Mouse (Mus musculus): ENCODE data around the gene Zfp82. TPM values are rescaled to one million over a fixed set of nuclear protein-coding genes. Genes with fewer than 3 reads are reported as not detected.

Zfp82 gene
- polyA plus RNA-seq, 2 experiments: 0.50 to 1.2 TPM

- WGBS (ENCODE audit: insufficient replicate concordance): 62% methylated on average over 9 of the region's 9 CpGs
These were observed 20.0 kb upstream of the Zfp82 start for GRCm38 (mm10) chr7:30092666-30093065.

GRCm38 (mm10) chr7:30090970-30091585 lies 18.4 kb upstream of the Zfp82 start:
- Histone ChIP-seq H3K4me2 (ENCODE audit: low read depth) (peak overlapping the region; percentile 97), H3K36me3 (replicated peaks; ENCODE audit: control insufficient read depth, insufficient read depth, low read depth) (no peaks in the 10 kb centered on the region), H3K4me3 (ENCODE audit: insufficient read depth in 1 of 2, low read depth in 2 of 2, low read length in 2 of 2) (peak overlapping the region; percentile 58 to 70), H3K27me3 (ENCODE audit: control insufficient read depth, insufficient read depth, low read length) (no peaks in the 10 kb centered on the region), H3K9me3 (ENCODE audit: control insufficient read depth, low read length) (no peaks in the 10 kb centered on the region), H3K27ac (peak overlapping the region; percentile 70), H3K9ac (replicated peaks) (peak overlapping the region; percentile 53), H3K4me1 (replicated peaks; ENCODE audit: control insufficient read depth in 2 of 2, insufficient read depth in 2 of 2, low read length in 1 of 2) (peaks cover 17 to 20% of the 10 kb centered on the region in 2 experiments)
- TF ChIP-seq EP300 (IDR thresholded peaks at IDR 0.05; ENCODE audit: low read depth) (no peak), CTCF (IDR thresholded peaks at IDR 0.05; ENCODE audit: low read depth) (peak; percentile 60)
- DNase-seq (ENCODE audit: low read depth in 3 of 3, low spot score in 3 of 3) (peak in 1 of 3 experiments; percentile 60), ATAC-seq (ENCODE audit: insufficient read depth) (no peak)
- 6% methylated on average over 9 of the region's 9 CpGs for WGBS (ENCODE audit: insufficient replicate concordance)

More at GRCm38 (mm10) chr7:30092666-30093065, 20.0 kb upstream of the Zfp82 start:
- no peak overlapping the region for H3K4me3 ChIP-seq (ENCODE audit: insufficient read depth in 1 of 2, low read depth in 2 of 2, low read length in 2 of 2)
- ATAC-seq (ENCODE audit: insufficient read depth) (no peak), DNase-seq (ENCODE audit: low read depth in 3 of 3, low spot score in 3 of 3) (no peak)
- H3K9ac ChIP-seq (replicated peaks): no peak overlapping the region
- no peaks in the 10 kb centered on the region for H3K27me3 ChIP-seq (ENCODE audit: control insufficient read depth, insufficient read depth, low read length)
- no peak overlapping the region for H3K4me2 ChIP-seq (ENCODE audit: low read depth)
- no peaks in the 10 kb centered on the region for H3K36me3 ChIP-seq (replicated peaks; ENCODE audit: control insufficient read depth, insufficient read depth, low read depth)
- H3K27ac ChIP-seq: no peak overlapping the region
- TF ChIP-seq CTCF (IDR thresholded peaks at IDR 0.05; ENCODE audit: low read depth) (no peak), EP300 (IDR thresholded peaks at IDR 0.05; ENCODE audit: low read depth) (no peak)
- no peaks in the 10 kb centered on the region for H3K9me3 ChIP-seq (ENCODE audit: control insufficient read depth, low read length)
- peaks cover 17 to 23% of the 10 kb centered on the region in 2 experiments for H3K4me1 ChIP-seq (replicated peaks; ENCODE audit: control insufficient read depth in 2 of 2, insufficient read depth in 2 of 2, low read length in 1 of 2)

GRCm38 (mm10) chr7:30090092-30090969 lies 17.6 kb upstream of the Zfp82 start, which contains the start of the genes Gm26920 and Zfp566:
TSS of gene Gm26920 (minus strand) at chr7:30090410.
TSS of gene Zfp566 (minus strand) at chr7:30090527.
- Histone ChIP-seq H3K4me2 (ENCODE audit: low read depth) (peak within 1 kb of the TSS; percentile 97), H3K4me1 (replicated peaks; ENCODE audit: control insufficient read depth in 2 of 2, insufficient read depth in 2 of 2, low read length in 1 of 2) (peaks cover 12 to 16% of the 10 kb centered on the region in 2 experiments), H3K9ac (replicated peaks) (peak within 1 kb of the TSS; percentile 75), H3K4me3 (ENCODE audit: insufficient read depth in 1 of 2, low read depth in 2 of 2, low read length in 2 of 2) (peak within 1 kb of the TSS; percentile 58 to 70), H3K36me3 (replicated peaks; ENCODE audit: control insufficient read depth, insufficient read depth, low read depth) (no peaks in the 10 kb centered on the region), H3K27me3 (ENCODE audit: control insufficient read depth, insufficient read depth, low read length) (no peaks in the 10 kb centered on the region), H3K9me3 (ENCODE audit: control insufficient read depth, low read length) (no peaks in the 10 kb centered on the region), H3K27ac (peak within 1 kb of the TSS; percentile 70)
- WGBS (ENCODE audit: insufficient replicate concordance): under 1% methylated on average over 40 of the region's 40 CpGs
- peak; percentile 91 for ATAC-seq (ENCODE audit: insufficient read depth)
- peak; percentile 96 to 99 (median 97) for DNase-seq (ENCODE audit: low read depth in 3 of 3, low spot score in 3 of 3)
- no peak for TF ChIP-seq CTCF (IDR thresholded peaks at IDR 0.05; ENCODE audit: low read depth)
- TF ChIP-seq EP300 (IDR thresholded peaks at IDR 0.05; ENCODE audit: low read depth): peak; percentile 76

- Histone ChIP-seq H3K4me3 (ENCODE audit: insufficient read depth in 1 of 2, low read depth in 2 of 2, low read length in 2 of 2) (peak overlapping the region; percentile 42 to 58; a peak in 3 of 4 replicates), H3K27me3 (ENCODE audit: control insufficient read depth, insufficient read depth, low read length) (no peaks in the 10 kb centered on the region), H3K27ac (no peak overlapping the region), H3K4me2 (ENCODE audit: low read depth) (peak overlapping the region; percentile 97), H3K9me3 (ENCODE audit: control insufficient read depth, low read length) (no peaks in the 10 kb centered on the region), H3K4me1 (replicated peaks; ENCODE audit: control insufficient read depth in 2 of 2, insufficient read depth in 2 of 2, low read length in 1 of 2) (peaks cover 12 to 16% of the 10 kb centered on the region in 2 experiments), H3K36me3 (replicated peaks; ENCODE audit: control insufficient read depth, insufficient read depth, low read depth) (no peaks in the 10 kb centered on the region), H3K9ac (replicated peaks) (peak overlapping the region; percentile 75)
- TF ChIP-seq CTCF (IDR thresholded peaks at IDR 0.05; ENCODE audit: low read depth): no peak
- TF ChIP-seq EP300 (IDR thresholded peaks at IDR 0.05; ENCODE audit: low read depth): no peak
- 21% methylated on average over 6 of the region's 6 CpGs for WGBS (ENCODE audit: insufficient replicate concordance)
- no peak for DNase-seq (ENCODE audit: low read depth in 3 of 3, low spot score in 3 of 3)
- ATAC-seq (ENCODE audit: insufficient read depth): no peak
These were observed 16.7 kb upstream of the Zfp82 start for GRCm38 (mm10) chr7:30089405-30089804.

- no peak overlapping the region for H3K9ac ChIP-seq (replicated peaks)
- H3K27me3 ChIP-seq (ENCODE audit: control insufficient read depth, insufficient read depth, low read length): no peaks in the 10 kb centered on the region
- H3K4me2 ChIP-seq (ENCODE audit: low read depth): no peak overlapping the region
- H3K9me3 ChIP-seq (ENCODE audit: control insufficient read depth, low read length): no peaks in the 10 kb centered on the region
- TF ChIP-seq EP300 (IDR thresholded peaks at IDR 0.05; ENCODE audit: low read depth) (no peak), CTCF (IDR thresholded peaks at IDR 0.05; ENCODE audit: low read depth) (no peak)
- ATAC-seq (ENCODE audit: insufficient read depth) (no peak), DNase-seq (ENCODE audit: low read depth in 3 of 3, low spot score in 3 of 3) (no peak)
- no peak overlapping the region for H3K27ac ChIP-seq
- peaks cover 8 to 13% of the 10 kb centered on the region in 2 experiments for H3K4me1 ChIP-seq (replicated peaks; ENCODE audit: control insufficient read depth in 2 of 2, insufficient read depth in 2 of 2, low read length in 1 of 2)
- H3K36me3 ChIP-seq (replicated peaks; ENCODE audit: control insufficient read depth, insufficient read depth, low read depth): no peaks in the 10 kb centered on the region
- no peak overlapping the region for H3K4me3 ChIP-seq (ENCODE audit: insufficient read depth in 1 of 2, low read depth in 2 of 2, low read length in 2 of 2)
- 68% methylated on average over 9 of the region's 9 CpGs for WGBS (ENCODE audit: insufficient replicate concordance)
These were observed 13.8 kb upstream of the Zfp82 start for GRCm38 (mm10) chr7:30086524-30086923.

Measured in liver, embryonic 14.5 days (tissue).